Mouse (Mus musculus): ENCODE results near the gene Sord.
A peak's percentile ranks its signal among the peaks of the same experiment; 100 is the strongest.

DNA sequence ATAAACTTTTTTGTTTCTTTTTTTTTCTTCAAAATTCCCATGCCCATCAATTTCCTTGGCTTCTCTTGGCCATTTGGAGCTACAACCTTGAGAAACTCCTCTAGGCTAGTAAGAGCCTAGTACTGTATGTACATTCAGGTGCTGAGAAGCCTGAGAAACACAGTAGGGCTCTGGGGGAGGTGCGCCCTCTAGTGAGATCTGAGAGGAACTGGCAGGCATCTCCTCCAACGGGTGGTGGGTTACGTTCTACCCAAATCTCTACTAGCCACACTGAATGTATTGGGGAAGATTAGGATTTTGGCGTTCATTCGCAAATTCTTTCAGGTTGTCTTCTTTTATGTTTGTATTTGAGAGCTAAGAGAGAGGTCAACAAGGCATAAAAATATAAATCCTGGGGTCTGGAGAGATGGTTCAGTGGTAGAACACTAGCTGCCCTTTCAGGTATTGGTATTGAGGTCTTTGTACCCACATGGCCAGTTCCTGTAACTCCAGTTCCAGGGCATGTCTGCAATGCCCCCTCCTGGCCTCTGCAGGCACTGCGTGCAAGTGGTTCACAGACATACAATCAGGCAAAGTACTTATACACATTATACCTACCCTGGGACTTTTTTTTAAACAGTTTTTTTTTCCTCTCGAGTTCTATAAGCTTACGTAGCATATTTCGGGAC lies 68.2 kb downstream of the Sord start:
- TF ChIP-seq POLR2A (IDR thresholded peaks at IDR 0.05; ENCODE audit: low read depth, low read length) (no peak), CTCF (IDR thresholded peaks at IDR 0.05; ENCODE audit: borderline replicate concordance, insufficient read depth, low read length) (peak; percentile 68)
